Mouse (Mus musculus) neural tube, embryonic 14.5 days (tissue): ENCODE data around the gene Gja8. TPM values are rescaled to one million over a fixed set of nuclear protein-coding genes. Genes with fewer than 3 reads are reported as not detected.

ENCODE experiments used
- ATAC-seq: fragments of 200-750 bp; cut with Nextera tagmentation; 2 replicates; pipeline ENCODE4 v1.8.0; 2017; ENCODE audit warnings: low read depth, mild to moderate bottlenecking, moderate TSS enrichment, moderate library complexity
- H3K27ac ChIP-seq: fragments of 300-500 bp; sonication (generic); 2 replicates; pipeline ENCODE4 v1.5.1; 2014; ENCODE audit warnings: low read depth, mild to moderate bottlenecking, control low read depth, low read length, moderate library complexity, mixed read lengths
- H3K27me3 ChIP-seq: fragments of 300-500 bp; sonication (generic); 2 replicates; pipeline ENCODE4 v1.6.1; 2014; ENCODE audit warnings: low read length; ENCODE audit not compliant: control insufficient read depth, insufficient read depth
- H3K36me3 ChIP-seq: fragments of 300-500 bp; sonication (generic); 2 replicates; pipeline ENCODE4 v1.6.1; 2014; ENCODE audit warnings: low read length, mixed read lengths; ENCODE audit not compliant: control insufficient read depth, insufficient read depth
- H3K4me1 ChIP-seq: fragments of 300-500 bp; sonication (generic); 2 replicates; pipeline ENCODE4 v1.6.1; 2014; ENCODE audit warnings: low read length; ENCODE audit not compliant: control insufficient read depth, insufficient read depth
- H3K4me2 ChIP-seq: fragments of 300-500 bp; sonication (generic); 2 replicates; pipeline ENCODE4 v1.6.1; 2014; ENCODE audit warnings: mild to moderate bottlenecking, low read depth, low read length, control low read depth
- H3K4me3 ChIP-seq: fragments of 300-500 bp; sonication (generic); 2 replicates; pipeline ENCODE4 v1.5.1; 2014; ENCODE audit warnings: low read depth, low read length, control low read depth, mixed read lengths
- H3K9ac ChIP-seq: fragments of 300-500 bp; sonication (generic); replicated peaks from 2 replicates; pipeline ENCODE4 v1.6.1; 2014; ENCODE audit warnings: low read depth, mild to moderate bottlenecking, control low read depth, low read length, mixed read lengths
- H3K9me3 ChIP-seq: fragments of 300-500 bp; sonication (generic); 2 replicates; pipeline ENCODE4 v1.6.1; 2016; ENCODE audit warnings: low read length; ENCODE audit not compliant: control insufficient read depth
- WGBS: fragments of 180-500 bp; shearing (Covaris S2); extraction: QIAGEN DNeasy Blood & Tissue Kit; methylation state at CpG from one replicate; pipeline ENCODE4 v1.1.7; 2014; 5-methylcytosine and 5-hydroxymethylcytosine counted together
- polyA plus RNA-seq: library from polyadenylated mRNA; unstranded; fragments of >200 nt; fragmentation: Nextera tagmentation; extraction: Ambion mirVana; gene quantifications from 2 replicates; pipeline ENCODE4 v1.2.1, GENCODE M21; 2014

Gja8 gene
- polyA plus RNA-seq, 1 experiment from 2014 or later, result 0.03 TPM

DNA sequence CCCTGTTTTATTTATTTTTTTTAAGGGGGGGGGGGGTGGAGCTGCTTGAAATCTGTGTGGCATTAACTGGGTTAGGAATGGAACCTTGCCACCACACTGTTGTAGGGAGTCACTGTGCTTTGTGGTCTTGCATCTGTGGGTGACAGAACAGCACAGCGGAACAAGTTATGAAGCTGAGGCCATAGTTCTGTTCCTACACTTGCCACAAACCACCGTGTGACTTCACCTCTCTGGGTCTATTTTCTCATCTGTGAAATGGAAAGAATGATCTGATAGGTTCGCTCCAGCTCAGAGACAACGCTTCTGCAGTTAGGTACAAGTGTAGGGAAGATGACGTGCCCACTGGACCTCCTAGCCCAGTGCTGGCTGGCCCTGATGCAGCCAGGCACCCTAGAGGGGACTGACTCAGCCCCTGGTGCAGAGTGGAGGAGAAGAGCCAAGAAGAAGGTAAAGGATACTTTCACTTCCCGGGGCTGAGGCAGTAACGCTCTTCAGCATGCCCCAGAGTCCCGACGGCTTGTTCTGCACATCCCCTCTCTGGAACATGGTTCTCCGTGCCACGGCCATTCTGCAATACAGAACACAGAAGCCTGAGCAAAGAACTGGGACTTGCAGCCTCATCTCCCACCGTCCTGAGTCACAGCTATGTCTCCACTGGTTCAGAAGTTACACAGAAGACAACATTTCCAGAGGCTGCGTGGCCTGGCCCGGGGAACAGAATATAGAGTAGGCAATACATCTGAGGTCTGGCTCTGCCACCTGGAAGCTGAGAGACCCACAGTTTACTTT is 43.6 kb downstream of the Gja8 start:
- WGBS, result 94% methylated on average over 14 of the region's 14 CpGs
- H3K9ac ChIP-seq, result no peak overlapping the region
- no peaks in the 10 kb centered on the region for H3K9me3 ChIP-seq
- no peak overlapping the region for H3K27ac ChIP-seq
- no peaks in the 10 kb centered on the region for H3K4me1 ChIP-seq
- H3K27me3 ChIP-seq, result no peaks in the 10 kb centered on the region
- no peak for ATAC-seq
- no peak overlapping the region for H3K4me3 ChIP-seq
- H3K4me2 ChIP-seq, result no peak overlapping the region
- peaks cover 16% of the 10 kb centered on the region for H3K36me3 ChIP-seq

DNA sequence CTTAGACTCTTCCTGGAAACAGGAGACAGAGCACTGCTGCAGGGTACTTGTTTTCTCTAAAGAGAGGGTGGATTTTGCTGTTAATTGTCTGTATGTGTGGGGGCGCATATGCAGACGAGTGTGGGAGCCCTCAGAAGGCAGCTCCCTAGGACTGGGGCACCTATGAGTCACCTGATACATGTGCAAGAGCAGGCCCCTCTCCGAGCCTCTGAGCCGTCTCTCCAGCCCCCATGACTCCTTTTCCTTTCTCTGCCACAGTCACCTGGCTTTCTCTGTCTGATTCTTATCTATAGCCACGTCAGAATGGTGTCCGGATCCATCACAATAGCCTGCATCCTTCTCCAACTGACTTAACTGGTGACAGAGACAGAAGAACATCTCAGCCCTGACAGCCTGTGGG is 44.3 kb downstream of the Gja8 start:
- Histone ChIP-seq H3K27me3 (no peaks in the 10 kb centered on the region), H3K4me2 (no peak overlapping the region), H3K9me3 (no peaks in the 10 kb centered on the region), H3K4me3 (no peak overlapping the region), H3K9ac (no peak overlapping the region), H3K4me1 (no peaks in the 10 kb centered on the region), H3K36me3 (peaks cover 15% of the 10 kb centered on the region), H3K27ac (no peak overlapping the region)
- no peak for ATAC-seq
- WGBS, result 91% methylated on average over 6 of the region's 6 CpGs

DNA sequence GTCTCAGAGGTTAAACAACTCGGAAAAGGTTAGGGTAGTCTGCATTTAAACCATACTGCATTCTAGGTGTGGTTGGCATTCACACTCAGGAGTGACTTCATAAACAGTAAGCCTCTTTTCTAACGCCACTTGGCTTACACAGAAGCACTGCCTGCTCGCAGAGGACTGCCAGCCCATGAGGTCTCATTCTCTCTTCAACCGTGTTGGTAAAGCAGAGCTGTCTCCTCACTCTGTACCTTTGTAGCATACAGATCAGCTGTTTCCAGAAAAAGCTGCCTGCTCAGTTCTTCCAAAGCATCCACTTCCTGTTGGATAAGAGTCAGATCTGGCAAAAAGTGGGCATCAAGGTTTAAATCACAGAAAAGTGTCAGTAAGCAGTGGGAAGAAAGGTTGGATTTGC is 45.4 kb downstream of the Gja8 start:
- WGBS, result 85% methylated on average over 4 of the region's 4 CpGs
- no peak for ATAC-seq
- H3K36me3 ChIP-seq, result peaks cover 10% of the 10 kb centered on the region

DNA sequence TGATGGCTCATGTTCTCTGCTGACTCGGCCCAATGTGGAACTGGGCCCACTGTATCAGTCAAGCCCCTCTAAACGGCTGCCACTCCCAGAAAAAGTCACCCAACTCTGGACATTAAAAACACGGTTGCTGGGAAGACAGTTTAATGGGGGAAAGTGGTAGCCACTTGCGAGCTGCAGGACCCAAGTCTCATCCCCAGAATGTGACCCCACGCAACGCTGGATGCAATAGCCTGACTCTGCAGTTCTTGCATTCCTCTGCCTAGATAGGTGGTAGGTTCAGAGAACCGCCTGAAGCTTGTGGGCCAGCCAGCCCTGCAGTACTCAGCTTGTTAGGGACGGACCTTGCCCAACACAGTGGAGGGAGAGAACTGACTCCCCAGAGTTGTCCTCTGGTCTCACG is 46.3 kb downstream of the Gja8 start:
- peaks cover 18% of the 10 kb centered on the region for H3K36me3 ChIP-seq
- no peaks in the 10 kb centered on the region for H3K27me3 ChIP-seq
- no peak for ATAC-seq
- H3K9me3 ChIP-seq, result no peaks in the 10 kb centered on the region
- 92% methylated on average over 9 of the region's 9 CpGs for WGBS
- no peak overlapping the region for H3K27ac ChIP-seq
- no peak overlapping the region for H3K9ac ChIP-seq
- no peak overlapping the region for H3K4me2 ChIP-seq
- no peak overlapping the region for H3K4me3 ChIP-seq
- no peaks in the 10 kb centered on the region for H3K4me1 ChIP-seq

More for the DNA sequence above, 45.4 kb downstream of the Gja8 start:
- H3K4me1 ChIP-seq, result no peaks in the 10 kb centered on the region
- no peak overlapping the region for H3K4me2 ChIP-seq
- no peak overlapping the region for H3K9ac ChIP-seq
- H3K27me3 ChIP-seq, result no peaks in the 10 kb centered on the region
- no peaks in the 10 kb centered on the region for H3K9me3 ChIP-seq
- no peak overlapping the region for H3K4me3 ChIP-seq
- no peak overlapping the region for H3K27ac ChIP-seq

DNA sequence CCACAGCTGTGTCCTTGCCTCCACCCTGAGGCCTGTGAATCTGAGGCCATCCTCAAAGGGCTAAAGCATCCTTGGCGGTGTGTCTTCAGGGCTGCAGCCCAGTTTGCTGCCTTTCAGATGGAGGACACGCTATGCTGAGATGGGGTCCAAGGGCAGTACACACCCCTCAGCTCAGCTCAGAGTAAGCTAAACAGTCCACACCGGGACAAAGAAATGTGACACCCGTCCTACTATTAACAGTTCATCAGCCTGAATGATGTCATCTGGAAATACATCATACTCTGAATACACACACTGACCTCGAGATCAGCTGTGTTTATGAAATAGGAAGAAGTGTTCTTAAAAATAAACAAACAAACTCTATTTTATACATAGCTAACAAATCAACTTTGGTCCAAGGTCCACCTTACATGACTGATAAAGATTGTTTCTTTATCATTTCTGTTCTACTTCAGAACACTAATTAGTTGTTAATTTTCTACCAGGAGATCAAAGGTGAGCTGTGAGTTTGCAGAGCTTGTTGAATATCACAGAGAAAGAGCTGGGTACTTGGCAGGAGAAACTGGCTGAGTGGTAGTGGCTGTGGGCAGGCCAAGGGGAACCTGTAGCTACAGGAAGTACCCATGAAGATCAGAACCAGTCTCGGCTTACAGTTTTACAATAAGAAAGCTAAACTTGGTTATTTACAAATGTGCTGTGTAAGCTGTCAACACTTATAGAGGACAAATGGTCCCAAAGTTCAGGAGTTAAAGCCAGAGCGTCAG is 50.8 kb downstream of the Gja8 start:
- no peaks in the 10 kb centered on the region for H3K27me3 ChIP-seq
- 83% methylated on average over 7 of the region's 7 CpGs for WGBS

DNA sequence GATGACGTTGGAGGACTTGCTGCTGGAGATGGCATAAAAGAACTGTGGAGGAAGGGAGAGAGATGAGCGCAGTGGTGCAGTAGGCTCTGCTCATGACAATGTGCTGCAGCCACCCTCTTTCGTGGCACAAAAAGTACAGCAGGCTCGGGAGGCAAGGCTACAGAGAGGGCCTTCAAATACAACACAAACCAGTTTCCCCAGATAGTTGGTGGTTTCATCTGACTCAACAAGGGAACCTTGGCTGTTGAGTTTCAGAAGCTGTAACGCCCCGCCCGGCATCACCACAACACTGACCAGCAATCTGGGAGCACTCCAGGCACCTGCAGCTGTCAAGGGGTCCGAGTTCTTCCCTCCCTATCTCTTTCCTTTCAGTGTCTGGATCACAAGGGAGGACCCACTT is 53.3 kb downstream of the Gja8 start:
- ATAC-seq, result no peak

More for the DNA sequence above, 50.8 kb downstream of the Gja8 start:
- H3K9ac ChIP-seq, result no peak overlapping the region
- H3K4me2 ChIP-seq, result no peak overlapping the region
- no peaks in the 10 kb centered on the region for H3K4me1 ChIP-seq
- no peak overlapping the region for H3K4me3 ChIP-seq
- no peak overlapping the region for H3K27ac ChIP-seq
- no peak for ATAC-seq
- no peaks in the 10 kb centered on the region for H3K9me3 ChIP-seq
- peaks cover 37% of the 10 kb centered on the region for H3K36me3 ChIP-seq

DNA sequence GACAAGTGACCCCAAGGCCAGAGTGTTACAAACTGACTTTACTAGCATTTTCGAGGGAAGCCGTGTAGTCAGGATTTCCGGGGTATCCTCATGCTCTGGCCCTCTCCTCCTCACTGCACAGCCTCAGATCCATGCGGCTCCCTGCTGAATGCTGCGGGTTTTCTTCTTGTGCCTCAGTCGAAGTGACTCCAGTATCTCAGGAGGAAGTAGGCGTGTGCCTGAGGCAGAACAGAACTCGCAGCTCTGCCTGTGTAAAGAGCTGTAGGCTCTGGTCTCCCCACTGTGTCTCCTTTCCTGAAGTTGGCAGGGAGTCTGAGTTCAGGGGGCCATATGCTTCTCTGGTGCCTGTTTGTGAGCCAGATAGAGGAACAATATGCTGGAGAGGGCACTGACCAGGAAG is 54.8 kb downstream of the Gja8 start:
- Histone ChIP-seq H3K27me3 (no peaks in the 10 kb centered on the region), H3K4me2 (no peak overlapping the region), H3K27ac (no peak overlapping the region), H3K9ac (no peak overlapping the region), H3K36me3 (peaks cover 46% of the 10 kb centered on the region), H3K4me3 (no peak overlapping the region), H3K4me1 (no peaks in the 10 kb centered on the region), H3K9me3 (no peaks in the 10 kb centered on the region)
- ATAC-seq, result no peak
- WGBS, result 90% methylated on average over 8 of the region's 8 CpGs

More for the DNA sequence above, 53.3 kb downstream of the Gja8 start:
- WGBS, result 92% methylated on average over 8 of the region's 8 CpGs
- H3K4me3 ChIP-seq, result no peak overlapping the region
- H3K9ac ChIP-seq, result no peak overlapping the region
- no peaks in the 10 kb centered on the region for H3K9me3 ChIP-seq
- H3K27me3 ChIP-seq, result no peaks in the 10 kb centered on the region
- H3K4me2 ChIP-seq, result no peak overlapping the region
- H3K27ac ChIP-seq, result no peak overlapping the region
- peaks cover 46% of the 10 kb centered on the region for H3K36me3 ChIP-seq
- H3K4me1 ChIP-seq, result no peaks in the 10 kb centered on the region

DNA sequence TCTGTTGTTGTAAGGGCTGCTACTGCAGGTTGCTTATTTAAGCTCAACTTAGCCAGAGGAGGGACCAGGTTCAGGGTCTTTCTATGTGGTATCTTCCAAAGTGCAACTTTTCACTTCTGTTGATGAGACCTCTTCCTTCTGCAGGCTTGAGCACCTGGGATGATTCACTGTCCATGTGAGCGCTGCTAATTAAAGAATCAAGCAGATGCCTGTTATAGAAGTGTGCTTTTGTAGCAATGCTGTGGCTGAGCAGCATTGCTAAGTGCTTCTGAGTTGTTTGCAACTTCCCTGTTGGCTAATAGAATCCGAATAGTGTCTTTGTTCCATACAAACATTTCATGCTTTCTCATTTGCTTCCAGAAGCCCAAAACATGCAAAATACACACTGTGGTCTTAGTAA is 55.5 kb downstream of the Gja8 start:
- Histone ChIP-seq H3K36me3 (peaks cover 45% of the 10 kb centered on the region), H3K27me3 (no peaks in the 10 kb centered on the region), H3K4me1 (no peaks in the 10 kb centered on the region), H3K4me3 (no peak overlapping the region), H3K9me3 (no peaks in the 10 kb centered on the region), H3K27ac (no peak overlapping the region), H3K9ac (no peak overlapping the region), H3K4me2 (no peak overlapping the region)
- ATAC-seq, result no peak
- WGBS, result 98% methylated on average over 2 of the region's 2 CpGs

DNA sequence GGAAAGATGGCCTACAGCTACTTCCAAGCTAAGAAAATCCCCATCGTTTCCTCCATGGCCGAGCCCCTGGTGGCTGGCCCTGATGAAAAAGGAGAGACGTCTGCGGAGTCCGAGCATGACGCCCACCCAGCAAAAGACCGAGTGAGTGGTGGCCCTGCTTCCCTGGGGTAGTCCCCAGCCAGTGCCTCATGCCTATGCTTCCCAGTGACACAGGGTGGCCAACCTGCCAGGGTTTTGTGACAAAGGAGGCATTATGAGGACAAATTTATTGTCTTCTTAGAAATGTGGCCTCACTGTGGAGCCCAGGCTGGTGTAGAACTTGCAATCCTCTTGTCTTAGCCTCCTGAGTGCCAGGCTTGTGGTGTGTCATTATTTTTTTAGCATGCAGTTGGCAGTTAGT is 56.7 kb downstream of the Gja8 start:
- H3K9ac ChIP-seq, result no peak overlapping the region
- H3K27ac ChIP-seq, result no peak overlapping the region
- no peaks in the 10 kb centered on the region for H3K27me3 ChIP-seq
- peaks cover 36% of the 10 kb centered on the region for H3K36me3 ChIP-seq
- no peak for ATAC-seq
- H3K9me3 ChIP-seq, result no peaks in the 10 kb centered on the region
- 91% methylated on average over 7 of the region's 7 CpGs for WGBS
- H3K4me3 ChIP-seq, result no peak overlapping the region
- no peaks in the 10 kb centered on the region for H3K4me1 ChIP-seq
- no peak overlapping the region for H3K4me2 ChIP-seq
